Mouse (Mus musculus): Measurements from ENCODE around the gene Usp29. TPM values are rescaled to one million over a fixed set of nuclear protein-coding genes. Genes with fewer than 3 reads are reported as not detected.
A peak's percentile ranks its signal among the peaks of the same experiment; 100 is the strongest.
"Not testable (repeated sequence)": the region's sequence is repeated elsewhere in the genome, so short reads cannot be mapped to it uniquely, and the experiment has no call there.

The Usp29 gene
- polyA plus RNA-seq, 1 experiment, result 10.7 TPM

GRCm38 (mm10) chr7:6879512-6880164 lies 149.3 kb downstream of the Usp29 start:
- Histone ChIP-seq H3K4me3 (ENCODE audit: insufficient read depth, low read length) (no peak overlapping the region), H3K27ac (ENCODE audit: insufficient read depth, low read length) (no peak overlapping the region), H3K4me1 (ENCODE audit: control insufficient read depth, insufficient read depth, low read length) (0 out of 2 replicates have a peak, but pooled peaks cover 1% of the 10 kb centered on the region)
- no peak for TF ChIP-seq POLR2A (IDR thresholded peaks at IDR 0.05; ENCODE audit: extremely low read depth, insufficient read depth, low read length)
- no peak for TF ChIP-seq CTCF (IDR thresholded peaks at IDR 0.05; ENCODE audit: extremely low read depth, insufficient read depth, low read length)

DNA sequence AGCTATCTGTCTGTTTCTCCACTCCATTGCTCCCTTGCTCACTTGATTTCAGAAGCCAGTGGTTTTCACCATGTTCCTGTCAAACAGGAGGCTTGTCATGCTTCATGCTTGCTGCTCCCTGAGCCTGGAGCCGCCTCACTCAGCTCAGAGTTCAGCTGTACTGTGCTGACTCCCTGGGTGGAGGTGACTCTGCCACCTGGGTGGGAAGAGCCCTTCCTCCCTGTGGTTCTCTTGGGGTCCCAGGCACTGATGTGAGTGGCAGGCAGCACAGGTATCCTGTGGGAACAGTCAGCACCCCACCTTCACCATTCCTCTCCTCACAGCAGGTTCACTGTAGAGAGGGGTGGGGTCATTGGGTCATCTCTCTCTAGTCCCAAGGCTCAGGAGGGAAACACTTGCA lies 150.5 kb downstream of the Usp29 start:
- H3K27ac ChIP-seq (ENCODE audit: insufficient read depth, low read length); H3K4me1 ChIP-seq (ENCODE audit: control insufficient read depth, insufficient read depth, low read length); H3K4me3 ChIP-seq (ENCODE audit: insufficient read depth, low read length): not testable (repeated sequence)

- TF ChIP-seq POLR2A (IDR thresholded peaks at IDR 0.05; ENCODE audit: extremely low read depth, insufficient read depth, low read length) (0 out of 2 replicates have a peak, but pooled peaks have one; percentile 18), CTCF (IDR thresholded peaks at IDR 0.05; ENCODE audit: extremely low read depth, insufficient read depth, low read length) (no peak)
- no peak overlapping the region for H3K27ac ChIP-seq (ENCODE audit: insufficient read depth, low read length)
These were observed 151.2 kb downstream of the Usp29 start for GRCm38 (mm10) chr7:6881473-6882046.

GRCm38 (mm10) chr7:6883376-6884147 lies 153.2 kb downstream of the Usp29 start:
- Histone ChIP-seq H3K27ac (ENCODE audit: insufficient read depth, low read length) (no peak overlapping the region), H3K4me3 (ENCODE audit: insufficient read depth, low read length) (no peak overlapping the region), H3K4me1 (ENCODE audit: control insufficient read depth, insufficient read depth, low read length) (0 out of 2 replicates have a peak, but pooled peaks cover 1% of the 10 kb centered on the region)
- TF ChIP-seq POLR2A (IDR thresholded peaks at IDR 0.05; ENCODE audit: extremely low read depth, insufficient read depth, low read length) (no peak), CTCF (IDR thresholded peaks at IDR 0.05; ENCODE audit: extremely low read depth, insufficient read depth, low read length) (no peak)

More at GRCm38 (mm10) chr7:6881473-6882046, 151.2 kb downstream of the Usp29 start:
- no peak overlapping the region for H3K4me3 ChIP-seq (ENCODE audit: insufficient read depth, low read length)
- H3K4me1 ChIP-seq (ENCODE audit: control insufficient read depth, insufficient read depth, low read length), result 0 out of 2 replicates have a peak, but pooled peaks cover 1% of the 10 kb centered on the region

GRCm38 (mm10) chr7:6885416-6885815 lies 155.0 kb downstream of the Usp29 start:
- H3K4me3 ChIP-seq (ENCODE audit: insufficient read depth, low read length), result no peak overlapping the region
- H3K4me1 ChIP-seq (ENCODE audit: control insufficient read depth, insufficient read depth, low read length), result 0 out of 2 replicates have a peak, but pooled peaks cover 1% of the 10 kb centered on the region
- no peak overlapping the region for H3K27ac ChIP-seq (ENCODE audit: insufficient read depth, low read length)
- TF ChIP-seq POLR2A (IDR thresholded peaks at IDR 0.05; ENCODE audit: extremely low read depth, insufficient read depth, low read length), result no peak
- TF ChIP-seq CTCF (IDR thresholded peaks at IDR 0.05; ENCODE audit: extremely low read depth, insufficient read depth, low read length), result no peak

DNA sequence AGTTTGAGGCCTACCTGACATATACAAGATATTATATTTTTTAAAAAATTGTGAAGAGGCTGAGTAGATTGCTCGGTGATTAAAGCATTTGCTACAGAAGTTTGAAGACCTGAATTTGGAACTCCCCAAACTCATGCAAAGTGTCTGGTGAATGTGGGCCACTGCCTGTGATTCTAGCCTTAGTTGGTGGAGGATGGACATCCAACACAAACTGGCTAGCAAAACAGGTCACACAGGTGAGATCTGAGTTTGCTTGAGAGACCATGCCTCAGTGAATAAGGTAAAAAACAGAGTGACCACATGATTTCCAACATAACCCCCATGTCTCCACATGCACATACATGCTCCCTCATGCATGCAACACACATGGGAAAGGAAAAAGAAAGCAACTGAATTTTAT lies 156.5 kb downstream of the Usp29 start:
- Histone ChIP-seq H3K4me1 (ENCODE audit: control insufficient read depth, insufficient read depth, low read length) (no peaks in the 10 kb centered on the region), H3K27ac (ENCODE audit: insufficient read depth, low read length) (no peak overlapping the region), H3K4me3 (ENCODE audit: insufficient read depth, low read length) (no peak overlapping the region)
- TF ChIP-seq POLR2A (IDR thresholded peaks at IDR 0.05; ENCODE audit: extremely low read depth, insufficient read depth, low read length) (no peak), CTCF (IDR thresholded peaks at IDR 0.05; ENCODE audit: extremely low read depth, insufficient read depth, low read length) (no peak)

GRCm38 (mm10) chr7:6889871-6890270 lies 159.5 kb downstream of the Usp29 start:
- TF ChIP-seq POLR2A (IDR thresholded peaks at IDR 0.05; ENCODE audit: extremely low read depth, insufficient read depth, low read length), result no peak
- no peak for TF ChIP-seq CTCF (IDR thresholded peaks at IDR 0.05; ENCODE audit: extremely low read depth, insufficient read depth, low read length)
- Histone ChIP-seq H3K27ac (ENCODE audit: insufficient read depth, low read length) (no peak overlapping the region), H3K4me3 (ENCODE audit: insufficient read depth, low read length) (no peak overlapping the region), H3K4me1 (ENCODE audit: control insufficient read depth, insufficient read depth, low read length) (no peaks in the 10 kb centered on the region)

- H3K4me3 ChIP-seq (ENCODE audit: insufficient read depth, low read length), result no peak overlapping the region
- H3K4me1 ChIP-seq (ENCODE audit: control insufficient read depth, insufficient read depth, low read length), result no peaks in the 10 kb centered on the region
- H3K27ac ChIP-seq (ENCODE audit: insufficient read depth, low read length), result no peak overlapping the region
- no peak for TF ChIP-seq POLR2A (IDR thresholded peaks at IDR 0.05; ENCODE audit: extremely low read depth, insufficient read depth, low read length)
- TF ChIP-seq CTCF (IDR thresholded peaks at IDR 0.05; ENCODE audit: extremely low read depth, insufficient read depth, low read length), result no peak
These were observed 160.8 kb downstream of the Usp29 start for GRCm38 (mm10) chr7:6891206-6891605.

GRCm38 (mm10) chr7:6897021-6897420 lies 166.6 kb downstream of the Usp29 start:
- not testable (repeated sequence) for H3K4me3 ChIP-seq (ENCODE audit: insufficient read depth, low read length); H3K4me1 ChIP-seq (ENCODE audit: control insufficient read depth, insufficient read depth, low read length); H3K27ac ChIP-seq (ENCODE audit: insufficient read depth, low read length)

GRCm38 (mm10) chr7:6900672-6901071 lies 170.3 kb downstream of the Usp29 start:
- Histone ChIP-seq H3K4me3 (ENCODE audit: insufficient read depth, low read length) (no peak overlapping the region), H3K27ac (ENCODE audit: insufficient read depth, low read length) (no peak overlapping the region), H3K4me1 (ENCODE audit: control insufficient read depth, insufficient read depth, low read length) (no peaks in the 10 kb centered on the region)
- TF ChIP-seq POLR2A (IDR thresholded peaks at IDR 0.05; ENCODE audit: extremely low read depth, insufficient read depth, low read length), result no peak
- no peak for TF ChIP-seq CTCF (IDR thresholded peaks at IDR 0.05; ENCODE audit: extremely low read depth, insufficient read depth, low read length)

All from cortical plate, adult 2 months (tissue).